9 mouse cellular contexts compared by ENCODE assay signal in genomic region chr3:110141351-110142302, GRCm38 (mm10). TPM values are rescaled to one million over a fixed set of nuclear protein-coding genes. Genes with fewer than 3 reads are reported as not detected.
DNase-seq lines count a peak whose midpoint lies in the region; ATAC-seq lines count a peak whose summit lies in the region.
"Had no signal": no experiment of that assay in that cellular context is flagged by ENCODE, and none has a peak within 500 bp of the region (broad histone marks: within the 10 kb centered on the region; RNA-seq: fewer than 3 reads in every experiment).

No protein-coding gene starts in this region.

- no peak overlapping the region for H3K27ac ChIP-seq in kidney, embryonic 15.5 days

- no peak overlapping the region for H3K9ac ChIP-seq in kidney, embryonic 15.5 days

- peaks cover 21% of the 10 kb centered on the region for H3K4me1 ChIP-seq in kidney, embryonic 15.5 days

- H3K4me2 ChIP-seq in kidney, embryonic 15.5 days: peak overlapping the region; percentile 96

- peak; percentile 34 for DNase-seq in thymus, postnatal 0 days (ENCODE audit: low spot score)
- DNase-seq in thymus, postnatal 25 days: no peak
- peak; percentile 84 to 91 for DNase-seq in cerebellum, postnatal 10 days
- DNase-seq in gastrocnemius, postnatal 10 days: peak; percentile 45
- DNase-seq in liver: peak; percentile 16
- DNase-seq in neural tube, embryonic 10.5 days (ENCODE audit: extremely low spot score, low spot score): peak; percentile 28
- no peak for DNase-seq in T-cell, adult 2 months (ENCODE audit: low spot score)

- H3K27me3 ChIP-seq in kidney, embryonic 15.5 days: peaks cover 35% of the 10 kb centered on the region

- 3% methylated on average over 13 of the region's 13 CpGs for WGBS in kidney, embryonic 15.5 days

- no peak for ATAC-seq in kidney, embryonic 15.5 days (replicated peaks; ENCODE audit: low FRiP score)

- H3K9me3 ChIP-seq in kidney, embryonic 15.5 days (replicated peaks): no peaks in the 10 kb centered on the region

- peak overlapping the region; percentile 63 for H3K4me3 ChIP-seq in kidney, embryonic 15.5 days (replicated peaks)

- no peaks in the 10 kb centered on the region for H3K36me3 ChIP-seq in kidney, embryonic 15.5 days

RNA-seq across cellular contexts. Expression of gene Ntng1, which starts 2.2 kb away (rescaled TPM):
- polyA plus RNA-seq in thymus, postnatal 0 days (2015; fragmentation: Nextera tagmentation; extraction: Ambion mirVana): 0.14 and 0.20 TPM in 2 replicates
- total RNA-seq in gastrocnemius, postnatal 10 days (2021): 1 to 10 TPM; 1.1 to 2.1 TPM
- polyA plus RNA-seq in kidney, embryonic 15.5 days (2015; fragmentation: Nextera tagmentation; extraction: Ambion mirVana): 2.4 and 4.1 TPM in 2 replicates
- total RNA-seq: neutrophil, adult 5-6 weeks had no signal

Comparison
In these comparisons a context has a peak if more than half of its experiments do, and no peak if none do; other contexts are left out.
1. DNase-seq: peak in thymus, postnatal 0 days (single experiment), cerebellum, postnatal 10 days (2 of 2), gastrocnemius, postnatal 10 days (single experiment), liver (single experiment) and neural tube, embryonic 10.5 days (single experiment); none in thymus, postnatal 25 days (single experiment) and T-cell, adult 2 months (single experiment).